Mouse (Mus musculus) lung, embryonic 14.5 days (tissue): ENCODE data around the gene Rnf144a. TPM values are rescaled to one million over a fixed set of nuclear protein-coding genes. Genes with fewer than 3 reads are reported as not detected.
"Not testable (repeated sequence)": the region's sequence is repeated elsewhere in the genome, so short reads cannot be mapped to it uniquely, and the experiment has no call there.

Source experiments
- ATAC-seq: fragments of 200-750 bp; cut with Nextera tagmentation; 2 replicates; pipeline ENCODE4 v1.8.0; 2017; ENCODE audit warnings: mild to moderate bottlenecking, moderate TSS enrichment, moderate library complexity; ENCODE audit not compliant: insufficient read depth
- DNase-seq: peaks from one replicate; pipeline ENCODE4 v3.0.0-alpha.2; 2015
- H3K27ac ChIP-seq: fragments of 300-500 bp; sonication (generic); 2 replicates; pipeline ENCODE4 v1.5.1; 2014; ENCODE audit warnings: low read depth, mild to moderate bottlenecking, moderate library complexity
- H3K27me3 ChIP-seq: fragments of 300-500 bp; sonication (generic); 2 replicates; pipeline ENCODE4 v1.6.1; 2014; ENCODE audit warnings: low read length, control low read depth; ENCODE audit not compliant: insufficient read depth
- H3K36me3 ChIP-seq: fragments of 300-500 bp; sonication (generic); 2 replicates; pipeline ENCODE4 v1.6.1; 2014; ENCODE audit warnings: control low read depth; ENCODE audit not compliant: insufficient read depth
- H3K4me1 ChIP-seq: fragments of 300-500 bp; sonication (generic); 2 replicates; pipeline ENCODE4 v1.6.1; 2014; ENCODE audit warnings: antibody characterized with exemption, control low read depth; ENCODE audit not compliant: insufficient read depth
- H3K4me2 ChIP-seq: fragments of 300-500 bp; sonication (generic); 2 replicates; pipeline ENCODE4 v1.6.1; 2014; ENCODE audit warnings: mild to moderate bottlenecking
- H3K4me3 ChIP-seq: fragments of 300-500 bp; sonication (generic); 2 replicates; pipeline ENCODE4 v1.5.1; 2014; ENCODE audit warnings: low read depth, low read length
- H3K9ac ChIP-seq: fragments of 300-500 bp; sonication (generic); 2 replicates; pipeline ENCODE4 v1.6.1; 2014
- H3K9me3 ChIP-seq: fragments of 300-500 bp; sonication (generic); 2 replicates; pipeline ENCODE4 v1.6.1; 2016; ENCODE audit warnings: low read depth, low read length, control low read depth
- CTCF ChIP-seq: IDR thresholded peaks from 2 replicates; pipeline ENCODE4 v1.5.1; 2016; ENCODE audit warnings: antibody characterized with exemption, low read depth
- WGBS: fragments of 180-500 bp; shearing (Covaris S2); extraction: QIAGEN DNeasy Blood & Tissue Kit; methylation state at CpG from one replicate; pipeline ENCODE4 v1.1.7; 2014; 5-methylcytosine and 5-hydroxymethylcytosine counted together
- polyA plus RNA-seq: library from polyadenylated mRNA; unstranded; fragments of >200 nt; fragmentation: Nextera tagmentation; extraction: Ambion mirVana; gene quantifications from 2 replicates; pipeline ENCODE4 v1.2.1, GENCODE M21; 2014

Gene Rnf144a
- polyA plus RNA-seq, 1 experiment from 2014 or later: 46.9 TPM

- 76% methylated on average over 4 of the region's 4 CpGs for WGBS
- ATAC-seq: no peak
- TF ChIP-seq CTCF: no peak
These were observed 31.5 kb upstream of the Rnf144a start for GRCm38 (mm10) chr12:26446377-26447045.

GRCm38 (mm10) chr12:26444511-26444910 is 29.5 kb upstream of the Rnf144a start:
- Histone ChIP-seq H3K27me3 (no peaks in the 10 kb centered on the region), H3K4me3 (no peak overlapping the region), H3K4me2 (no peak overlapping the region), H3K27ac (no peak overlapping the region), H3K36me3 (no peaks in the 10 kb centered on the region), H3K9ac (no peak overlapping the region), H3K4me1 (no peaks in the 10 kb centered on the region), H3K9me3 (no peaks in the 10 kb centered on the region)
- DNase-seq: no peak
- no peak for TF ChIP-seq CTCF
- WGBS: 77% methylated on average over 2 of the region's 2 CpGs
- ATAC-seq: no peak

More at GRCm38 (mm10) chr12:26446377-26447045, 31.5 kb upstream of the Rnf144a start:
- DNase-seq: no peak
- Histone ChIP-seq H3K27ac (no peak overlapping the region), H3K4me3 (no peak overlapping the region), H3K27me3 (no peaks in the 10 kb centered on the region), H3K9ac (no peak overlapping the region), H3K9me3 (no peaks in the 10 kb centered on the region), H3K4me2 (no peak overlapping the region), H3K36me3 (no peaks in the 10 kb centered on the region), H3K4me1 (no peaks in the 10 kb centered on the region)

DNA sequence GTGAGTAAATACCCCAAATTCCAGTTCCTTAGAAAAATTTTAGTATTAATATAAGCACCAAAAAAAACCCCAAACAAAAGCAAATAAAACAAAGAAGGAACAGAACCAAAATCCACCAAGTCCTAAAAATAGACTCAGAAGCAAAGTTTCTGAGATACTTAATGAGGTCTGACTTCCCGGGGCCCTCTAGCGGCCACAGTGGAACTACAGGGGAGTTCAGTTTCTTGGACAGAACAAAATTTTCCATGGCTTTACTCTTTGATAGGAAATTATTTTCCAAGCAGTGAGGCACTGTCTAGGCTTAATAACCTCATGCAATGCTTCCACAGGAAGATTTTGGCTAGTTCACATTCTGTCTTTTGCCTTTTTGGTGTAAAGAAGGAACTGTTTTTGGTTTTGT is 29.0 kb upstream of the Rnf144a start:
- Histone ChIP-seq H3K9me3 (no peaks in the 10 kb centered on the region), H3K4me2 (no peak overlapping the region), H3K27ac (no peak overlapping the region), H3K36me3 (no peaks in the 10 kb centered on the region), H3K9ac (no peak overlapping the region), H3K4me1 (no peaks in the 10 kb centered on the region), H3K4me3 (no peak overlapping the region), H3K27me3 (no peaks in the 10 kb centered on the region)
- peak; percentile 93 for DNase-seq
- TF ChIP-seq CTCF: peak; percentile 77
- 1% methylated on average over 2 of the region's 2 CpGs for WGBS
- no peak for ATAC-seq

DNA sequence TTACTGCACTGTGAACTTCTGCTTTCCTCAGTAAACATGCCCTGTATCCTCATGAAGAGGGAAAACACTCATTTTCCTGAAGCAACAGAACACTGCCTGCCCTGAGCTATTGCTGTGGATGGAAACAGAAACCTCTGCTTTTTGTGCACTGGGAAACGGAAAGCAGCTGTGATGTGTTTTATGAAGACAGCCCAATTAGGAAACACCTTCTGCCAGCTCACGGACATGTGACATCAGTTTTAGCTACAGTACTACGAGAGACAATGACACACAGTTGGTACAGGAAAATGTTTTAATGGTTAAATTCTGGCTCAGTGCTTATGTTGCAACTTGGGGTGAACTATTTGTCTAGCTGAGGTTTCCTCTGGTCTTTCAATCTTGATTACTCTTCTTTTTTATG is 24.3 kb upstream of the Rnf144a start:
- WGBS: 46% methylated on average over 3 of the region's 3 CpGs
- H3K27ac ChIP-seq: no peak overlapping the region
- no peaks in the 10 kb centered on the region for H3K9me3 ChIP-seq
- peaks cover 8% of the 10 kb centered on the region; the same call in 1 of the 2 replicates for H3K4me1 ChIP-seq
- no peak for DNase-seq
- no peak for ATAC-seq
- no peak overlapping the region for H3K4me3 ChIP-seq
- H3K27me3 ChIP-seq: no peaks in the 10 kb centered on the region
- H3K36me3 ChIP-seq: no peaks in the 10 kb centered on the region
- TF ChIP-seq CTCF: no peak
- no peak overlapping the region for H3K4me2 ChIP-seq
- H3K9ac ChIP-seq: no peak overlapping the region

GRCm38 (mm10) chr12:26437950-26438349 is 22.9 kb upstream of the Rnf144a start:
- no peak overlapping the region for H3K4me2 ChIP-seq
- peaks cover 8% of the 10 kb centered on the region; the same call in 1 of the 2 replicates for H3K4me1 ChIP-seq
- H3K27me3 ChIP-seq: no peaks in the 10 kb centered on the region
- no peaks in the 10 kb centered on the region for H3K9me3 ChIP-seq
- 52% methylated on average over 3 of the region's 3 CpGs for WGBS
- no peak for ATAC-seq
- no peaks in the 10 kb centered on the region for H3K36me3 ChIP-seq
- H3K4me3 ChIP-seq: no peak overlapping the region
- DNase-seq: no peak
- no peak overlapping the region for H3K27ac ChIP-seq
- no peak overlapping the region for H3K9ac ChIP-seq
- TF ChIP-seq CTCF: no peak

GRCm38 (mm10) chr12:26436334-26436733 is 21.3 kb upstream of the Rnf144a start:
- Histone ChIP-seq H3K4me2 (no peak overlapping the region), H3K27ac (no peak overlapping the region), H3K4me1 (peaks cover 8% of the 10 kb centered on the region; the same call in 1 of the 2 replicates), H3K27me3 (no peaks in the 10 kb centered on the region), H3K4me3 (no peak overlapping the region), H3K36me3 (no peaks in the 10 kb centered on the region), H3K9me3 (no peaks in the 10 kb centered on the region), H3K9ac (no peak overlapping the region)
- WGBS: 54% methylated on average over 4 of the region's 4 CpGs
- DNase-seq (peak; percentile 69), ATAC-seq (no peak)
- no peak for TF ChIP-seq CTCF

GRCm38 (mm10) chr12:26428771-26429170 is 13.7 kb upstream of the Rnf144a start:
- H3K4me3 ChIP-seq, H3K27me3 ChIP-seq, H3K9me3 ChIP-seq, DNase-seq, H3K4me1 ChIP-seq, ATAC-seq, H3K9ac ChIP-seq, H3K4me2 ChIP-seq, H3K36me3 ChIP-seq, H3K27ac ChIP-seq: not testable (repeated sequence)
- 76% methylated on average over 2 of the region's 2 CpGs for WGBS

- ATAC-seq: no peak
- Histone ChIP-seq H3K4me1 (no peaks in the 10 kb centered on the region), H3K9ac (no peak overlapping the region), H3K4me3 (no peak overlapping the region), H3K36me3 (no peaks in the 10 kb centered on the region), H3K4me2 (no peak overlapping the region), H3K27ac (no peak overlapping the region), H3K27me3 (no peaks in the 10 kb centered on the region), H3K9me3 (no peaks in the 10 kb centered on the region)
- DNase-seq: peak; percentile 89
- 66% methylated on average over 2 of the region's 2 CpGs for WGBS
- peak; percentile 68 for TF ChIP-seq CTCF
These were observed 9.8 kb upstream of the Rnf144a start for GRCm38 (mm10) chr12:26424841-26425240.
